Mouse (Mus musculus) A20 (cell line): ENCODE measurements around the gene Amigo3.
"Not testable (repeated sequence)": the region's sequence is repeated elsewhere in the genome, so short reads cannot be mapped to it uniquely, and the experiment has no call there.

Experiments used
- DNase-seq: peaks from one replicate; pipeline ENCODE4 v3.0.0-alpha.2; 2011; ENCODE audit warnings: low read depth, low spot score

Gene Amigo3

GRCm38 (mm10) chr9:108052885-108053664, at the start of gene Amigo3:
TSS of gene Amigo3 (plus strand) at chr9:108053159.
- DNase-seq = peak; percentile 91

GRCm38 (mm10) chr9:108003531-108003890, 49.4 kb upstream of the Amigo3 start:
- DNase-seq = no peak

GRCm38 (mm10) chr9:108008041-108008440, 44.9 kb upstream of the Amigo3 start:
- DNase-seq = no peak

DNA sequence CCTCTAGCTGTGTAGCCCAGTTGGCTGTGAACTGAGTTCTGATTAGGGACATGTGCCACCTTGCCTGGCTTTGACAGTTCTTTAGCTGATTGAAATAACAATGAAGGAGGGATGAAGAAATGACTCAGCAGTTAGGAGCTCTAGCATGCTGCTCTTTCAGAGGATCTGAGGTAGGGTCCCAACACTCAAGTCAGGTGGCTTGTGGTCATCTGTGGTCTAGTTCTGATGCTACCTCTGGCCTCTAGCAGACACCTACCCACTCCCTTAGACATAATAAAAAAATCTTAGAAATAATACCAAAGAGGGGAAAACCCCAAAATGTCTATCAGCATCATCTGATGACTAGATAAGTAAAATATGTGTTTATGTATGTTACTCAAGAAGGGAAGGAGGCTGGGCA, 42.6 kb upstream of the Amigo3 start:
- no peak for DNase-seq

GRCm38 (mm10) chr9:108013577-108013976, 39.4 kb upstream of the Amigo3 start:
- not testable (repeated sequence) for DNase-seq

- no peak for DNase-seq
Observed at GRCm38 (mm10) chr9:108017127-108017526, 35.8 kb upstream of the Amigo3 start.

DNA sequence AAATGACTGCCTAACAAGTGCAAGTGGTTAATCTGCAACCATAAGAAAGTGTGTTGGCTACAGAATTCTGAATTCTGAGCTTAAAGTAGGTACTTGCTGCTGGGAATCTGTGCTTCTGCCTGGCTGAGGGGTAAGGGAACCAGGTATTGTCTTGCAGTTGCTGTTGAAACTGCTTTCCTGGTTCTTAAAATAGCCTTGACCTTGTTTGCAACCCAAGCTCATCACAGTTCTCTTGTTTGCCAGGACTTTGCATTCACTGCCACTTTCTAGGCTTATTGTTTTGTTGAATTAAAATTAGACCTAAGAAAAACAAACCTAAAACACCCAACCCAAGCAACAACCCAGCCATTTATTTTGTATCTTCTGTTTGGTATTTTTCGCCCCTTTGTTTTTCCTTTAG, 32.2 kb upstream of the Amigo3 start:
- DNase-seq = no peak

- no peak for DNase-seq
Observed at GRCm38 (mm10) chr9:108023216-108023615, 29.7 kb upstream of the Amigo3 start.

DNA sequence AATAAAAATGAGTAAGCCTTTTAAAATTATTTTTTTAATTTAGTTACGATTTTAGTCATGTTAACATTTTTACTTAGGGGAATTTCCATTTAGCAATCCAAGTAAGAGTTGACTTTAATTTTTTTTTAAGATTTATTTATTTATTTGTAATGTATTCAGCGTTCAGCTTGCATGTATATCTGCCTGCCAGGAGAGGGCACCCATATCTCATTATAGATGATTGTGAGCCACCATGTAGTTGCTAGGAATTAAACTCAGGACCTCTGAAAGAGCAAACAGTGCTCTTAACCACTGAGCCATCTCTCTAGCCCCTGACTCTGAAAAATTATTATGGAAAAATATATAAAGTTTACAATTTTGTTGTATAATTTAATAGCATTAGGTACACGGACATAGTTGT, 26.4 kb upstream of the Amigo3 start:
- DNase-seq = peak; percentile 37

GRCm38 (mm10) chr9:108027867-108028266, 25.1 kb upstream of the Amigo3 start:
- DNase-seq = no peak

GRCm38 (mm10) chr9:108032126-108032525, 20.8 kb upstream of the Amigo3 start:
- DNase-seq = no peak

GRCm38 (mm10) chr9:108035331-108036156, 17.4 kb upstream of the Amigo3 start:
- peak; percentile 87 for DNase-seq

DNA sequence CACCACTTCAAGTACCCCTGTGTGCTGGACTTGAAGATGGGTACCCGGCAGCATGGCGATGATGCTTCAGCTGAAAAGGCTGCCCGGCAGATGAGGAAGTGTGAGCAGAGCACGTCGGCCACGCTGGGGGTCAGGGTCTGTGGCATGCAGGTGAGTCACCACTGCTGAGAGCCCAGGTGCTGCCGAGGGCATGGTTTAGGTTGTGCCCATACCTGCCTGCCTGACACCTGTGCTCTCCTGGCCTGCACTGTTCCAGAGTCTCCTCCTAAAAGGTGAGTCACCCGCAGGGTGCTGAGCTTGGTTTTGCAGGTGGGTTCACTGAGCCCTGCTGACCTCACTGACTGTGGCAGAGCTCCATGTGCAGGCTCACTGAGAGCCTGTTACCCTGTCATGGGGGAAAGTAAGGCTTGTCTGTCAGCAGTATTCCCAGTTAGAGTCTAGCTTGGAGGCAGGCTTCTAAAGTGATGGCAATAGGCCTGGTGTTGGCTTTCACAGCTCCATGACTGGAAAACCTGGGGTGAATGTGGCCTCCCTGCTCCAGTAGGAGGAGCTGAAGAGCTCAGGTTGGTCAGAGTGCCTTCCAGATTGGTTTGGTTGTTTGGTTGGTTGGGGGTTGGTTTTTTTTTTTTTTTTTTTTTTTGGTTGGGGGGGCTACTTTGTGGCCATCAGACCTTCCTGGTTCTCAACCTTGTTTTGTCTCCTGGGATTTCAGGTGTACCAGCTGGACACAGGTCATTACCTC, 8.0 kb upstream of the Amigo3 start:
- DNase-seq = no peak

GRCm38 (mm10) chr9:108046582-108046981, 6.4 kb upstream of the Amigo3 start:
- DNase-seq = no peak

DNA sequence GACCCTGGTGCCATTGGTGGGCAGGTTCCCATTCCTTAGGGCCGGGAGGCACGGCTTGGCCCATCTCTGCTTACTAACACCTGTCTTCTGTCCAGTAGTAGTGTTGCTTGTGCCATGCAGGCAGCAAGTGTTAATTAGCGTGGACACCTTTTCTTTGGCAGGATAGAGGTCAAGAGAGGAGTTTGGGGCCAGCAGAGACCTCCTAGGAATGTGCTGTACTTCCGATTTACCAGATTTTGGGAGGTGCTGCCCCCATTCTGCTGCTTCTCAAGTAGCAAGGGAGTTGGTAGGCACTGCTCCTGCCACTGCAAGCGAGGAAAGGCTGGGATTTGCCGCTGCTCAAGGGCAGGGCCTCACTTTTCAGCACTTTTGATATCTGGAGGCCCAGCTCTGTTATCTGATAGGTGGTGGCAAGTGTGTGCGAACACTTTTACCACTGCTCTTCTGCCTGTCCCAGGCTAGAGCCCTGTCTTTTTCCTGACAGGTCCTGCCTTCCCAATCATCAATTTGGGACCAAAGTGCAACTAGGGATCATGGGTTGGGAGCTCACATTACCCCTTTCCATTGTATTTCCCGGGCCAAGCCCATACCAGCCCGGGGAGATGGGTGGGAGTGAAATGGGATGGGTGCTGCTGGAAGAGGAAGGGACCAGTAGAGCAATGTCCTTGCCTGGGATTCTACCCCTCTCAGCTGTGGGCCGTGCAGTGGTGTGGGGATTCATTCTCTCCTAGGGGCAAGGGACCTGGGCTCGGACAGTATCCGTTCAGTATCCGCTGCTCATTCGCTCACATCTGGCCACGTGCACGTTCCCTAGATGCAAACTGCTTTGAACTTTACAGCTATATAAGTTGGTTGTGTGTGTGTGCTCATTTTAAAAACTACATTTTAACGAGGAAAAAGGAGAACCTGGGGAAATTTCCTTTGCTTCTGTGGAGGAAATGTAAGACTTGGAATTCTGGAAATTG, 5.1 kb upstream of the Amigo3 start:
- no peak for DNase-seq

DNA sequence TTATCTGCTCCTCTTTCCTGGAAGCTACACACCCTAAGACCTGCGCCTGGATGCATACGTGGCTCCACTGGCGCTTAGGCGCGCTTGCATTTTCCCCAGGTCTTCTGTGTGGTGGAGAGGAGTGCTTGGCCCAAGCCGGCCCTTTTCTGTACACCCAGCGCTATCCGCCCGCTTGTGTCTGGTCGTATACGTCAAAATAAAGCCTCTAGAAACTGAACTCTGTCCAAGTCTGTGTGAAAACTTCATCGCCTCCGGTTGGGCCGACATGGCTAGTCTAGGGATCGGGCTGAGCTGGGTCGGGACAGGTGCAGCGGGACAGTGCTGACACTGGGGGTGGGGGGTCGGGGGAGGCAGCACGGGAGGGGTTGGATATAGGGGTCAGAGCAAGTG, 4.4 kb upstream of the Amigo3 start:
- DNase-seq = no peak

- DNase-seq = peak; percentile 98
Observed at GRCm38 (mm10) chr9:108049016-108049455, 3.9 kb upstream of the Amigo3 start, which contains the start of gene Gmppb. TSS of gene Gmppb (plus strand) at chr9:108049242.

GRCm38 (mm10) chr9:108049561-108050251, 3.3 kb upstream of the Amigo3 start:
- DNase-seq = no peak

DNA sequence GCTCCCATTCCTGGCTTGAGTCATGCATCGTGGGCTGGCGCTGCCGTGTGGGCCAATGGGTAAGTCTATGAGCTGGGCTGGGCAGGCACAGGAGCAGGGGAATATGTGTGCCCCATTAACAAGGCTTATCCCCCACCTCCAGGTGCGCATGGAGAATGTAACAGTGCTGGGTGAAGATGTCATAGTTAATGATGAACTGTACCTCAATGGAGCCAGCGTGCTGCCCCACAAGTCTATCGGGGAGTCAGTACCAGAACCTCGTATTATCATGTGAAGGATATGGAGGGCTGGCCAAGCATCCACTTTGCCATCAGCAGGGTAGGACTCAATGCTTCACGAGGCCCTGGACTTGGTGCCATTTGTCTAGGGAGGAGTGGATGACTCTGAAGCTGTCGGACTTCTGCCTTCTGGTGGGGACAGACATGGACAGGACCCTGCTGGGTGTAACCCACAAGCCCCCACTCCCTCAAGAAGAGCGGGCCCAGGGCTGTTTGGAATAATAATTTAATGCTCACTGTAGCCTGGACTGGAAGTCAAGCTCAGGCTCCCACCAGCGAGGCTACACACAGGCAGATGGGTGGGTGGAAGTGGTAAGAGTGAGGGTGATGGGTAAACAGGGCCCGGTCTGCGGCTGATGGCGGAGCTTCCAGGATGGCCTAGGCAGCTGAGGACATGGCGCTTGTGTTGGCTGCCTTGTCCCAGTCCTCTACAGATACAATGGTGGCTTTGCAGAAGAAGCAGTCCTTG, 1.6 kb upstream of the Amigo3 start:
- DNase-seq = no peak

- no peak for DNase-seq
Observed at GRCm38 (mm10) chr9:108051931-108052220, 1.1 kb upstream of the Amigo3 start.
